Mouse (Mus musculus) spleen, postnatal 14 days (tissue): ENCODE results near the gene Cct5.
"Not testable (repeated sequence)": the region's sequence is repeated elsewhere in the genome, so short reads cannot be mapped to it uniquely, and the experiment has no call there.

ENCODE experiments used
- DNase-seq, 2 experiments: peaks; one replicate each; pipeline ENCODE4 v3.0.0; 2021 to 2022; ENCODE audit warnings: low spot score in 2 of 2

Gene Cct5

GRCm38 (mm10) chr15:31599834-31600233 lies 1.8 kb downstream of the Cct5 start:
- no peak for DNase-seq

- no peak for DNase-seq
These were observed 6.0 kb downstream of the Cct5 start for GRCm38 (mm10) chr15:31595651-31596050.

- no peak for DNase-seq
These were observed 7.3 kb downstream of the Cct5 start for GRCm38 (mm10) chr15:31594260-31594659.

- no peak for DNase-seq
These were observed 9.1 kb downstream of the Cct5 start for GRCm38 (mm10) chr15:31592531-31592930.

GRCm38 (mm10) chr15:31590176-31590575 lies 11.4 kb downstream of the Cct5 start:
- DNase-seq = no peak

GRCm38 (mm10) chr15:31588989-31589640 lies 12.5 kb downstream of the Cct5 start:
- no peak for DNase-seq

- DNase-seq = no peak
These were observed 13.8 kb downstream of the Cct5 start for GRCm38 (mm10) chr15:31587789-31588188.

- peak; percentile 69 to 80 for DNase-seq
These were observed 15.1 kb downstream of the Cct5 start for GRCm38 (mm10) chr15:31586519-31586918.

- DNase-seq = no peak
These were observed 15.5 kb downstream of the Cct5 start for GRCm38 (mm10) chr15:31586088-31586487.

GRCm38 (mm10) chr15:31585238-31585637 lies 16.4 kb downstream of the Cct5 start:
- DNase-seq = no peak

GRCm38 (mm10) chr15:31583304-31584085 lies 18.1 kb downstream of the Cct5 start:
- DNase-seq = no peak

- not testable (repeated sequence) for DNase-seq
These were observed 20.5 kb downstream of the Cct5 start for GRCm38 (mm10) chr15:31581086-31581485.

GRCm38 (mm10) chr15:31576076-31576475 lies 25.5 kb downstream of the Cct5 start:
- DNase-seq = no peak

GRCm38 (mm10) chr15:31573692-31574091 lies 27.9 kb downstream of the Cct5 start:
- no peak for DNase-seq

GRCm38 (mm10) chr15:31573287-31573686 lies 28.3 kb downstream of the Cct5 start:
- DNase-seq = no peak

- DNase-seq = no peak
These were observed 29.5 kb downstream of the Cct5 start for GRCm38 (mm10) chr15:31571906-31572722.

- no peak for DNase-seq
These were observed 30.6 kb downstream of the Cct5 start for GRCm38 (mm10) chr15:31570959-31571358.

GRCm38 (mm10) chr15:31569325-31570022 lies 32.1 kb downstream of the Cct5 start:
- no peak for DNase-seq

GRCm38 (mm10) chr15:31568581-31568996 lies 33.0 kb downstream of the Cct5 start:
- no peak for DNase-seq

GRCm38 (mm10) chr15:31567431-31567830 lies 34.2 kb downstream of the Cct5 start:
- no peak for DNase-seq

- DNase-seq = no peak
These were observed 35.8 kb downstream of the Cct5 start for GRCm38 (mm10) chr15:31565786-31566185.

GRCm38 (mm10) chr15:31565184-31565583 lies 36.4 kb downstream of the Cct5 start, which contains the start of gene Cmbl:
Gene Cmbl (plus strand): TSS chr15:31565389.
- no peak for DNase-seq
